15 mouse cellular contexts compared by ENCODE assay signal in genomic region chr4:154503260-154503829, GRCm38 (mm10).
DNase-seq lines count a peak whose midpoint lies in the region; ATAC-seq lines count a peak whose summit lies in the region.
"Had no signal": no experiment of that assay in that cellular context is flagged by ENCODE, and none has a peak within 500 bp of the region (broad histone marks: within the 10 kb centered on the region; RNA-seq: fewer than 3 reads in every experiment).

No protein-coding gene starts in this region.

- H3K9me3 ChIP-seq in hindbrain, embryonic 16.5 days (ENCODE audit: control insufficient read depth, low read length) = no peaks in the 10 kb centered on the region
- no peaks in the 10 kb centered on the region for H3K9me3 ChIP-seq in stomach, embryonic 16.5 days (replicated peaks; ENCODE audit: control insufficient read depth, low read length)
- H3K9me3 ChIP-seq: embryonic facial prominence, embryonic 12.5 days had no signal

- peak overlapping the region; percentile 34 for H3K4me2 ChIP-seq in hindbrain, embryonic 16.5 days (ENCODE audit: low read length)
- H3K4me2 ChIP-seq in stomach, embryonic 16.5 days (ENCODE audit: low read depth, low read length) = peak overlapping the region; percentile 27; the same call in 1 of the 2 replicates
- H3K4me2 ChIP-seq: embryonic facial prominence, embryonic 12.5 days had no signal

- peak; percentile 56 to 62 for DNase-seq in cerebellum, postnatal 10 days
- no peak for DNase-seq in cerebellum, adult 8-10 months
- DNase-seq in retina, postnatal 1 day = peak; percentile 77
- DNase-seq in retina, embryonic 14.5 days (ENCODE audit: low spot score) = no peak
- DNase-seq in kidney, adult 11 months = no peak
- no peak for DNase-seq in kidney, postnatal 14 days
- DNase-seq: gastrocnemius, postnatal 14 days; layer of hippocampus, postnatal 36 days; thymus, postnatal 25 days had no signal

- ATAC-seq in hindbrain, embryonic 16.5 days = peak; percentile 29; the same call in 1 of the 2 replicates
- no peak for ATAC-seq in stomach, embryonic 16.5 days (ENCODE audit: insufficient read depth, low FRiP score)
- ATAC-seq: activated CD4-positive, CD25-positive, alpha-beta regulatory T cell, adult 4 months; intestine, postnatal 0 days had no signal

- peaks cover 13% of the 10 kb centered on the region for H3K27me3 ChIP-seq in hindbrain, embryonic 16.5 days (replicated peaks; ENCODE audit: control insufficient read depth, insufficient read depth, low read length)
- H3K27me3 ChIP-seq in stomach, embryonic 16.5 days (ENCODE audit: control insufficient read depth, insufficient read depth, low read length) = no peaks in the 10 kb centered on the region

- no peak overlapping the region for H3K4me3 ChIP-seq in hindbrain, embryonic 16.5 days (ENCODE audit: low read length)
- no peak overlapping the region for H3K4me3 ChIP-seq in stomach, embryonic 16.5 days (replicated peaks; ENCODE audit: low read length)
- H3K4me3 ChIP-seq: embryonic facial prominence, embryonic 12.5 days had no signal

- peak overlapping the region; percentile 48 for H3K27ac ChIP-seq in hindbrain, embryonic 16.5 days (ENCODE audit: low read depth, low read length)
- H3K27ac ChIP-seq in stomach, embryonic 16.5 days (ENCODE audit: low read length) = no peak overlapping the region
- H3K27ac ChIP-seq: embryonic facial prominence, embryonic 12.5 days; macrophage had no signal

- no peaks in the 10 kb centered on the region for H3K36me3 ChIP-seq in hindbrain, embryonic 16.5 days (ENCODE audit: control insufficient read depth, insufficient read depth, low read length)
- H3K36me3 ChIP-seq in stomach, embryonic 16.5 days (ENCODE audit: control insufficient read depth, insufficient read depth, low read length) = no peaks in the 10 kb centered on the region
- H3K36me3 ChIP-seq: embryonic facial prominence, embryonic 12.5 days had no signal

- H3K4me1 ChIP-seq in hindbrain, embryonic 16.5 days (ENCODE audit: control insufficient read depth, insufficient read depth, low read depth, low read length) = peaks cover 53% of the 10 kb centered on the region
- H3K4me1 ChIP-seq in stomach, embryonic 16.5 days (ENCODE audit: control insufficient read depth, insufficient read depth, low read length) = peaks cover 58% of the 10 kb centered on the region

- WGBS in hindbrain, embryonic 16.5 days = 22% methylated on average over 21 of the region's 21 CpGs
- 39% methylated on average over 21 of the region's 21 CpGs for WGBS in stomach, embryonic 16.5 days

- peak overlapping the region; percentile 33; the same call in 1 of the 2 replicates for H3K9ac ChIP-seq in hindbrain, embryonic 16.5 days (ENCODE audit: low read depth, low read length)
- H3K9ac ChIP-seq in stomach, embryonic 16.5 days (ENCODE audit: low read length) = no peak overlapping the region; the same call in 1 of the 2 replicates
- H3K9ac ChIP-seq: embryonic facial prominence, embryonic 12.5 days had no signal

Comparison
In these comparisons a context has a peak if more than half of its experiments do, and no peak if none do; other contexts are left out.
1. DNase-seq: peak in cerebellum, postnatal 10 days (2 of 2) and retina, postnatal 1 day (single experiment); none in cerebellum, adult 8-10 months (single experiment), retina, embryonic 14.5 days (single experiment), kidney, adult 11 months (single experiment) and kidney, postnatal 14 days (single experiment).